Mouse (Mus musculus): ENCODE results near the gene Gm36176. TPM values are rescaled to one million over a fixed set of nuclear protein-coding genes. Genes with fewer than 3 reads are reported as not detected.

Gene Gm36176
- total RNA-seq, 1 experiment from 2014 or later: not detected

DNA sequence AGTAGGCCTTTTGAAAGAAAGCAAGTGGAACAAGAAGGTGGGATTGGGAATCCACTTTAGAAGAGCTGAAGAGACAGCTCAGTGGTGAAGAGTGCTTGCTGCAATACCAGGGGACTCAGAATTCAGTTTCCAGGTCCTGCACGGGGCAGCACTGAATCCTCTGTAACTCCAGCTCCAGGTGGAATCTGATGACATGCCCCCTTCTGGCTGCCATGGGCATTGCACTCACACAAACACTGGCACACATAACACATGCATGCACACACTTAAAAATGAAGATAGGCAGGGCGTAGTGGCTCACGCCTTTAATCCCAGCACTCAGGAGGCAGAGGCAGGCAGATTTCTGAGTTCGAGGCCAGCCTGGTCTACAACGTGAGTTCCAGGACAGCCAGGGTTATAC lies 36.0 kb downstream of the Gm36176 start:
- DNase-seq: no peak

DNA sequence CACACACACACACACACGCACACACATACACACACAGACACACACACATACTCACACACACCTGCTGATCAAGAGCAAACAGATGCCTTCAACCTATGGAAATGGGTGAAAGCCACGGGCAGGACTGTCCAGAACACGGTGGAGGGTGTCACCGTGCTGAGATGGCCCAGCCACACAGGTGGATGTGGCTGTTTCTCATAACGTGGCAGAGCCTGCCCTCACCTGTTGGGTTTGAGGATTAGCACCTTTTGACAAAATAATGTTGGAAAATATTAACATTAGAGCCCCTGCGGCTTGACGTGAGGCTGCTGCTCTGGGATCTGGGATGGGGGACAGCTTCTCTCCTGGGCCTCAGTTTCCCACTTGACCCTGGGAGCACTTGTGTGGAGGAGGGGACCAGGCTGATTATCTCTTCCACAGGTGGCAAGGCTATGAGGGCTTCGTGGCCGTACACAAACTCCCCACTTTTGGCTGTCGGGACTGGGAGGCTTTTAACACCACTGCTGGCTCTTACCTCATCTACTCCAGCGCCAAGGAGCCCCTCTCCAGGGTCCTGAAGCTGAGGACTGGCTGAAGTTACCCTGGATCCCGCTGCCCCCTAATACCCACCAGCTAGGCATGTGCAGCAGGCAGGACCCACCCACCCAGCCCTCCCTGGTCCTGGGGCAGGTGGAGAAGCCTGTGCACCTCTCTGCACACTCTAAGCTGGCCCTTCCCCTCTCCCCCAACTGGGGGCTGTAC lies 39.6 kb downstream of the Gm36176 start:
- no peak for DNase-seq

DNA sequence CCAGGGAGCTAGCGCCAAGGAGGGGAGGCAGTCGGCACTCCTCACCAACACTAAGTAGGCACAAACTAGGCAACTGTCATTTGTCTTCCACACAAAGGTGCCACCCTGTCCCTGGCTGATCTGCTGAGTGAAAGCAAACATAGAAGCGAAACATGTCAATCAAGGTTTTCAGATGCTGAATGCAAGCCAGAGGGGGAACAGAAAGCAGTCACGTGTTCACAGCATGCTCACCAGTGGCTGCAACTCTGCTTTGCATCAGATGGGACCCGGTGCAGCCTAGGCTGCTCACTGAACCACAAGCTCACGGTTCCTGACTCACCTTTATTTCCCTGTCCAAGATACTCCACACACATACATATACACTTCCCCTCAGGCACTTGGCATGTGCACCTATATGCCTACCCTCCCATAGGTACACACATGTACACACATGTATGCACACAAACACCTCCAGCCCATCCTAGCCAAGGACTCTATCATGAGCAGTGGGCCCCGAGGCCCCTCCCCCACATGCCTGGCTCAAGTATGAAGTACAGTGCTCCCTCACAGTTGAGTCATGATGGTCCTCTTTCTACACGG lies 44.5 kb downstream of the Gm36176 start:
- DNase-seq: no peak

DNA sequence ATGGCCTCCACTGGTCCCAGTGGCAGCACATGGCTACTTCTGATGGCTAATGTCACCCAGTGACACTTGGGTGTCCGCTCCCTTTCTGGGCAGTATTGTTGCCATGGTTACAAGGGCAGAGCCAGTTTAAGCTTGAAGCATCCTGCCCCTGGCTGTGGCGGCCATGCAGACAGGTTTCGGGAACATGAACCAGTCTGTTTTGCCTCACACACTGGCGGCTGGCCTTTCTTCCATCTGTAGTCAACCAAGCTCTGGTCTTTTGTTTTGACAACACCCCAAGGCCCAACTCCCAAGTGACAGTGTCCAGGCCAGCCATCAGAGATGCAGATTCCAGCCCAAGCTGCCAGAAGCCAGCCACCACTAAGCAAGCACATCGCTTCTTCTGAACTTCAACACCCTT lies 49.0 kb downstream of the Gm36176 start:
- no peak for DNase-seq

Other genes with a start within 250 kb of the Gm36176 start
- 104 and 117 TPM in 2 replicates for gene Sumo3, start 240.7 kb upstream of the Gm36176 start, total RNA-seq (2021)
- 20.9 TPM in 1 of 2 replicates, not detected in the other for gene Gm49325, start 240.6 kb upstream of the Gm36176 start, total RNA-seq (2021)
- gene Ube2g2, start 224.5 kb upstream of the Gm36176 start, total RNA-seq (2021): 45.4 and 45.5 TPM in 2 replicates
- 0.39 and 0.86 TPM in 2 replicates for gene Tspear, start 160.2 kb upstream of the Gm36176 start, total RNA-seq (2021)
- gene Gm19402, start 156.0 kb upstream of the Gm36176 start, total RNA-seq (2021): not detected in 2 replicates
- gene Gm9508, start 149.6 kb upstream of the Gm36176 start, total RNA-seq (2021): not detected in 2 replicates
- not detected in 2 replicates for gene Gm10272, start 140.2 kb upstream of the Gm36176 start, total RNA-seq (2021)
- not detected in 2 replicates for gene Gm10024, start 135.3 kb upstream of the Gm36176 start, total RNA-seq (2021)
- gene Gm10142, start 131.0 kb upstream of the Gm36176 start, total RNA-seq (2021): not detected in 2 replicates
- gene Krtap12-1, start 126.2 kb upstream of the Gm36176 start, total RNA-seq (2021): not detected in 2 replicates
- not detected in 2 replicates for gene Gm10100, start 120.3 kb upstream of the Gm36176 start, total RNA-seq (2021)
- not detected in 2 replicates for gene Gm18596, start 104.2 kb upstream of the Gm36176 start, total RNA-seq (2021)
- gene Gm9736, start 95.4 kb upstream of the Gm36176 start, total RNA-seq (2021): not detected in 2 replicates
- gene Gm3233, start 87.1 kb upstream of the Gm36176 start, total RNA-seq (2021): not detected in 2 replicates
- gene Gm3238, start 75.5 kb upstream of the Gm36176 start, total RNA-seq (2021): not detected in 2 replicates
- not detected in 2 replicates for gene Gm7138, start 69.9 kb upstream of the Gm36176 start, total RNA-seq (2021)
- not detected in 2 replicates for gene Gm3250, start 64.3 kb upstream of the Gm36176 start, total RNA-seq (2021)
- not detected in 2 replicates for gene Gm7137, start 58.6 kb upstream of the Gm36176 start, total RNA-seq (2021)
- gene Gm9639, start 51.7 kb upstream of the Gm36176 start, total RNA-seq (2021): not detected in 2 replicates
- not detected in 2 replicates for gene Gm19668, start 47.7 kb upstream of the Gm36176 start, total RNA-seq (2021)
- not detected in 2 replicates for gene Gm9507, start 35.0 kb upstream of the Gm36176 start, total RNA-seq (2021)
- not detected in 2 replicates for gene Gm2696, start 32.1 kb upstream of the Gm36176 start, total RNA-seq (2021)
- not detected in 2 replicates for gene Krtap10-4, start 19.7 kb upstream of the Gm36176 start, total RNA-seq (2021)
- not detected in 2 replicates for gene Krtap10-10, start 10.9 kb upstream of the Gm36176 start, total RNA-seq (2021)
- not detected in 2 replicates for gene Gm10318, start 6.1 kb downstream of the Gm36176 start, total RNA-seq (2021)
- not detected in 2 replicates for gene Gm3285, start 15.2 kb downstream of the Gm36176 start, total RNA-seq (2021)
- 5.5 and 8.0 TPM in 2 replicates for gene Lrrc3, start 55.7 kb downstream of the Gm36176 start, total RNA-seq (2021)
- gene Trpm2, start 123.8 kb downstream of the Gm36176 start, total RNA-seq (2021): 1.2 and 2.7 TPM in 2 replicates
- 18.5 and 22.1 TPM in 2 replicates for gene 1810043G02Rik, start 131.7 kb downstream of the Gm36176 start, total RNA-seq (2021)
- 91.4 and 96.0 TPM in 2 replicates for gene Pfkl, start 163.3 kb downstream of the Gm36176 start, total RNA-seq (2021)
- gene Dnmt3l, start 195.1 kb downstream of the Gm36176 start, total RNA-seq (2021): 30.7 and 36.2 TPM in 2 replicates
- not detected in 2 replicates for gene Aire, start 196.8 kb downstream of the Gm36176 start, total RNA-seq (2021)
- gene Icosl, start 222.5 kb downstream of the Gm36176 start, total RNA-seq (2021): 26.3 and 36.0 TPM in 2 replicates

Measured in adrenal gland, postnatal 25 days (tissue).